Mouse (Mus musculus): ENCODE results near the gene Traip. TPM values are rescaled to one million over a fixed set of nuclear protein-coding genes. Genes with fewer than 3 reads are reported as not detected.

Gene Traip
- polyA plus RNA-seq, 1 experiment from 2014 or later, result 41.7 TPM

- H3K4me3 ChIP-seq, result no peak overlapping the region
- peaks cover 95% of the 10 kb centered on the region for H3K36me3 ChIP-seq
- H3K9me3 ChIP-seq (replicated peaks), result no peaks in the 10 kb centered on the region
- 93% methylated on average over 9 of the region's 9 CpGs for WGBS
- H3K27ac ChIP-seq (replicated peaks), result no peak overlapping the region
- no peaks in the 10 kb centered on the region for H3K27me3 ChIP-seq (ENCODE audit: low read depth, poor library complexity, severe bottlenecking)
- DNase-seq (ENCODE audit: low spot score), result no peak
- peaks cover 17% of the 10 kb centered on the region for H3K4me1 ChIP-seq
These were observed 14.7 kb downstream of the Traip start for GRCm38 (mm10) chr9:107964681-107965080.

DNA sequence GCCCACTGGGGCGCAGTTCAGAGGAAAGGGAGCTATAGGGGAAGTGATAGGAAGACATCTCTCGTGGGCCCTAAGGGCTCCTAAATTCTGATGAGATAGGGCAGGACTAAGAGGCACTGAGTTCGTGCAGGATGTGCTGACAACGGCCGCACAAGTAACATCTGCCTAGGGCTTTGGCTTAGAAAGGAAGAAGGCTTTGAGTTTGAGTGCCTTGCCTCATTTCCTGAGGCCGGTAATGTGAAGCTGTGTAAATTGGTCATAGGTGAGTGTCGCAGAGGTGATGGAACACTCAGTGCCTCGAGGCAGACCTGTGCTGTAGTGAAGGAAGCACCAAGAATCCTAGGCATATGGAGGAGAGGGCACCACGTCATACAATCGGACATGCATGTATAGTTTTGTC, 16.7 kb downstream of the Traip start:
- WGBS, result 95% methylated on average over 10 of the region's 10 CpGs
- H3K27ac ChIP-seq (replicated peaks), result no peak overlapping the region
- peaks cover 6% of the 10 kb centered on the region for H3K4me1 ChIP-seq
- no peak for DNase-seq (ENCODE audit: low spot score)
- H3K4me3 ChIP-seq, result no peak overlapping the region
- H3K36me3 ChIP-seq, result peaks cover 95% of the 10 kb centered on the region
- no peaks in the 10 kb centered on the region for H3K27me3 ChIP-seq (ENCODE audit: low read depth, poor library complexity, severe bottlenecking)
- H3K9me3 ChIP-seq (replicated peaks), result no peaks in the 10 kb centered on the region

DNA sequence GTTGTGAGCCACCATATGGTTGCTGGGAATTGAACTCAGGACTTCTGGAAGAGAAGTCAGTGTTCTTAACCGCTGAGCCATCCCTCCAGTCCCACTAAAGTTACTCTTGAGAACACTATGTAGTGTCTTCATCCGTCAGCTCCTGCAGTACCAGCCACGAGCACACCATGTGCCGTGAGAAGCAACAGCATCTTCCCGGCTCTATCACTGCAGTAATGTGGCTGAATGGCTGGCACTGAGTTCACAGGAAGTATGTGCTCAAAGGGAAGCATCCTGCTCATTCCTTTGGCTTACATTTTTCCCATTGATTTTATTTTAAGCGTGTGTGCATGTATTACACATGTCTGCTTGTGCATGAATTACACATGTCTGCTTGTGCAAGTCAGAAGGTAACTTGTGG, 17.5 kb downstream of the Traip start:
- no peaks in the 10 kb centered on the region for H3K27me3 ChIP-seq (ENCODE audit: low read depth, poor library complexity, severe bottlenecking)
- no peaks in the 10 kb centered on the region for H3K9me3 ChIP-seq (replicated peaks)
- no peaks in the 10 kb centered on the region for H3K4me1 ChIP-seq
- H3K4me3 ChIP-seq, result no peak overlapping the region
- H3K36me3 ChIP-seq, result peaks cover 95% of the 10 kb centered on the region
- H3K27ac ChIP-seq (replicated peaks), result no peak overlapping the region
- no peak for DNase-seq (ENCODE audit: low spot score)
- 90% methylated on average over 6 of the region's 6 CpGs for WGBS

DNA sequence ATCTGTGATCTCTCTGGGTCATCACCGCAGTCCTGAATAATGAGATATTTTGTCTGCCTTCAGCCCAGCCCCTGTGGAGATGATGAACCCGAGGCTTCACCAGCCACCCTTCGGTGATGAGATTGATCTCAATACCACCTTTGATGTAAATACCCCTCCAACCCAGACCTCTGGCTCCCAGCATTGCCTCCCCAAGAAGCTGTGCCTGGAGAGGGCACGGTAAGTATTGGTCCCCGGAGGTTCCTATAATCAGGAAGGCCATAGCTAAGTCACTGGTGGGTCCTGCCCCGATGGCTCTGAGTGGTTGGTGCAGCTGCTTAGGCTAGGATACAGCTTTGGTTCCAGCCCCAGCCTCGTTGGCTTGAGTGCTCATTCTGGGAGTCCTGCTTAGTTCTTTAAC, 18.6 kb downstream of the Traip start:
- H3K36me3 ChIP-seq, result peaks cover 90% of the 10 kb centered on the region
- H3K4me3 ChIP-seq, result no peak overlapping the region
- no peaks in the 10 kb centered on the region for H3K27me3 ChIP-seq (ENCODE audit: low read depth, poor library complexity, severe bottlenecking)
- WGBS, result 91% methylated on average over 7 of the region's 7 CpGs
- DNase-seq (ENCODE audit: low spot score), result no peak
- no peaks in the 10 kb centered on the region for H3K4me1 ChIP-seq
- H3K9me3 ChIP-seq (replicated peaks), result no peaks in the 10 kb centered on the region
- H3K27ac ChIP-seq (replicated peaks), result no peak overlapping the region

- WGBS, result 92% methylated on average over 5 of the region's 5 CpGs
- no peaks in the 10 kb centered on the region for H3K9me3 ChIP-seq (replicated peaks)
- H3K27ac ChIP-seq (replicated peaks), result no peak overlapping the region
- H3K27me3 ChIP-seq (ENCODE audit: low read depth, poor library complexity, severe bottlenecking), result no peaks in the 10 kb centered on the region
- H3K4me3 ChIP-seq, result no peak overlapping the region
- peaks cover 73% of the 10 kb centered on the region for H3K36me3 ChIP-seq
- H3K4me1 ChIP-seq, result no peaks in the 10 kb centered on the region
- DNase-seq (ENCODE audit: low spot score), result no peak
These were observed 20.4 kb downstream of the Traip start for GRCm38 (mm10) chr9:107970311-107970710.

- H3K4me1 ChIP-seq, result 0 out of 2 replicates have a peak, but pooled peaks cover 3% of the 10 kb centered on the region
- no peaks in the 10 kb centered on the region for H3K9me3 ChIP-seq (replicated peaks)
- H3K27me3 ChIP-seq (ENCODE audit: low read depth, poor library complexity, severe bottlenecking), result no peaks in the 10 kb centered on the region
- no peak overlapping the region for H3K27ac ChIP-seq (replicated peaks)
- H3K36me3 ChIP-seq, result peaks cover 57% of the 10 kb centered on the region
- H3K4me3 ChIP-seq, result no peak overlapping the region
- no peak for DNase-seq (ENCODE audit: low spot score)
- WGBS, result 83% methylated on average over 8 of the region's 8 CpGs
These were observed 22.0 kb downstream of the Traip start for GRCm38 (mm10) chr9:107971690-107972541.

DNA sequence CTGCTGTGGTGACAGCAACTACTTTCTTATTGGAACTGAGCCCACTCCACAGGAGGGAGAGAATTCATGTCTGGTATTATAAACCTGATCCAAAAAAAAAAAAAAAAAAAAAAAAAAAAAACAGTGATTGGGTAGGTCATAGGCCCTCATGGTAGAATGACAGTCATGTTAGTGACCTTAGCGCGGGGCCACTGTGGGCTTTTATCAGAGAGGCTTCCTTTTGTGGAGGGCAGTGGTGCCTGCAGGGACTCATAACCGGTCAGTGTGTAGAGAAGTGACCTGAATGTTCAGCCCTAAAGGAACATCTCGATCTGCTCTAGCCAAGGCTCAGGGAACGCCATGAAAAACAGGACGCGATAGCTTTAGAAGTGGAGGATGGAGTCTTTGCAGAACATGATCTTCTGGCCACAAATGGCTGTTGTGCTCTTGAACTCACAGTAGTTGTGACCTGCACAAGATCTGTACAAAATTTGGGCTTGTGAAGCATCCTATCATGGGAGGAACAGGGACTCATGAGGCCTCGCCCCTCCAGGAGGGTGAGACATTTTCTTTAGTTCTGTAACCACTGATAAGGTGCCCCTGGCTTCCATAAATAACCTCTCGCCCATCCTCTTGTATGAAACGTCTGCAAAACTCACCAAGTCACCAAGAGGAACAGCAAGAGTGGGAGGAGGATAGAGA, 24.7 kb downstream of the Traip start:
- WGBS, result 81% methylated on average over 10 of the region's 10 CpGs

GRCm38 (mm10) chr9:107975399-107976386, 25.8 kb downstream of the Traip start, which contains the start of gene Uba7:
Gene Uba7 (plus strand): TSS chr9:107975505.
- no peaks in the 10 kb centered on the region for H3K27me3 ChIP-seq (ENCODE audit: low read depth, poor library complexity, severe bottlenecking)
- H3K4me3 ChIP-seq, result peak within 1 kb of the TSS; percentile 20; the same call in 1 of the 2 replicates
- 0 out of 2 replicates have a peak, but pooled peaks cover 4% of the 10 kb centered on the region for H3K4me1 ChIP-seq
- 74% methylated on average over 12 of the region's 12 CpGs for WGBS
- H3K9me3 ChIP-seq (replicated peaks), result no peaks in the 10 kb centered on the region
- H3K36me3 ChIP-seq, result peaks cover 23% of the 10 kb centered on the region
- DNase-seq (ENCODE audit: low spot score), result no peak
- peak within 1 kb of the TSS; percentile 38; the same call in 1 of the 2 replicates for H3K27ac ChIP-seq (replicated peaks)

More for the DNA sequence above, 24.7 kb downstream of the Traip start:
- DNase-seq (ENCODE audit: low spot score), result no peak
- Histone ChIP-seq H3K4me1 (0 out of 2 replicates have a peak, but pooled peaks cover 3% of the 10 kb centered on the region), H3K27me3 (ENCODE audit: low read depth, poor library complexity, severe bottlenecking) (no peaks in the 10 kb centered on the region), H3K9me3 (replicated peaks) (no peaks in the 10 kb centered on the region), H3K36me3 (peaks cover 34% of the 10 kb centered on the region), H3K27ac (replicated peaks) (no peak overlapping the region), H3K4me3 (no peak overlapping the region)

GRCm38 (mm10) chr9:107978815-107979214, 28.9 kb downstream of the Traip start:
- Histone ChIP-seq H3K36me3 (no peaks in the 10 kb centered on the region), H3K9me3 (replicated peaks) (no peaks in the 10 kb centered on the region), H3K27me3 (ENCODE audit: low read depth, poor library complexity, severe bottlenecking) (peaks cover 14% of the 10 kb centered on the region), H3K27ac (replicated peaks) (0 out of 2 replicates have a peak overlapping the region, but pooled peaks have one; percentile 9), H3K4me1 (peaks cover 33% of the 10 kb centered on the region), H3K4me3 (no peak overlapping the region)
- DNase-seq (ENCODE audit: low spot score), result no peak
- 91% methylated on average over 12 of the region's 12 CpGs for WGBS

DNA sequence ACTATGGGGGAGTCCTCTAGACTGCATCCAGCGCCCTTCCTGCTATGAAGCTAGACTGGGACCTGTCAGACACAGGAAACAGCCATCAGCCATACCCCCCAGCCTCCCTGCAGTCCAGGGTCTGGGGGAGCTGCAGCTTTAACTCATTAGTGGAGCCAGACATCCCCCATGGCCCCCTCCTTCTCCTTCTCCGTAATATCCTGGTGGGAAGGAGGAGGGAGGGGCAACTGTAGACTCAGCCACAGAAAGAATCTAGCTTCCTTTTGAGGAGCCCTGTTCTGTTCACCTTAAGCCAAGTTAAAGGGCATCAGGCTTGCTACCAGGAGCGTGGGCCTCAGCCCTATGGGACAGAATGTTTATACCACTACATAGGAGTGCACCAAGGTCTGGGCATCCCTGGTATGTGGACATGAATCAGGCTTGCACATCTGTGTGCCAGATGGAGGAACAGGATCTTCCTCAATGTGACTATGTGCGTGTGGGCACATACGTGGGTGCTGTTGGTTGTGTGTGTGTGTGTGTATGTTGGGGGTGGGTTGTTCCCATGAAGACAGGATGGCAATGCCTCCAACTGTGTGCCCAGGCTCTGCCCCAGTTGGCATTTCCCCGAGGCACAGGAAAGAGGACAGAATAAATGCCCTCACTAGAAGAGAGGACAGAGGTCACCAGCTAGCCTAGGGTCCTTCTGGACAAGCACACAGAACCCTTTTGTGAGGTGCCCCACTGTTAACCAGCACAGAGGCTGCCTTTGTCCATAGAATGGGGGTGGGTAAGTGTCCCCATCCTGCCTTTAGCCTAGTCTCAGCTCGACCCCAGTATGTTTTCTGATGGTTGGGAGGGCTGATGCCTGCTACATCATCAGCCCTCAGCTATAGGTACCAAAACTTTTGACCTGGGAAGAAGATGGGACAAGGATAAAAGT, 32.0 kb downstream of the Traip start:
- H3K9me3 ChIP-seq (replicated peaks), result no peaks in the 10 kb centered on the region
- peak; percentile 31 for DNase-seq (ENCODE audit: low spot score)
- peak overlapping the region; percentile 32 for H3K4me3 ChIP-seq
- no peaks in the 10 kb centered on the region for H3K36me3 ChIP-seq
- 56% methylated on average over 7 of the region's 7 CpGs for WGBS
- H3K27ac ChIP-seq (replicated peaks), result peak overlapping the region; percentile 75
- H3K27me3 ChIP-seq (ENCODE audit: low read depth, poor library complexity, severe bottlenecking), result peaks cover 35% of the 10 kb centered on the region
- H3K4me1 ChIP-seq, result peaks cover 56% of the 10 kb centered on the region

DNA sequence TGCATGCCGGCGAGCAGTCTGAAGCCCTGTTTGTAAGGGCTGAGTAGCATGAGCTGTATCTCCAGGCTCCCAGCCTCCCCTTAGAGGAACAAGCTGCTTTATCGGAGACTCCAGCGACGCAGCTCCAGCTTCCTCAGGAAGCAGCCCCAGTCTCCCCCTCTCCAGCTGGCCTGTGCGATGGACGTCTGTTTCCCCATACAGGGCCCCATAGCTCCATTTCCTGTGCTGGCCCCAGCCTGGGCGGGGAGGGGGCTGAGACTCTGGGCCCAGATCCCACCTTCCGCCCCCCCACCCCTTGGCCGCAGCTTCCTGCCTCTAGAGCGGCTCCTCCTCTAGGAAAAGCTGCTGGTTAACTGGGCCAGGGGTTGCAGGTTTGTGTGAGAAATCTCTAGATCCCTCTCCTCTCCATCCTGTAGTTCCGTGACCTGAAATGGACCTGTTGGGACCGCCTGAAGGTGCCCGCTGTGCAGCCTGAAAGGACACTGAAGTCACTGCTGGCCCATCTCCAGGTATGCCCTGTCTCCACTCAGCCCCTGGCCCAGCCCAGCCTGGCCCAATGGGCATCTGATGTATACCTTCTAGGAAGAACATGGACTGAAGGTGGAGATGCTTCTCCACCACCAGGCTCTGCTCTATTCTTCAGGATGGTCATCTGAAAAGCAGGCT, 32.9 kb downstream of the Traip start, which contains the start of gene Gm20661:
Gm20661 (plus strand) TSS at position 378 of the 666 bp plus-strand sequence.
- no peaks in the 10 kb centered on the region for H3K36me3 ChIP-seq
- peaks cover 56% of the 10 kb centered on the region for H3K4me1 ChIP-seq

More for the DNA sequence above, 32.9 kb downstream of the Traip start, which contains the start of gene Gm20661:
- peak; percentile 55 for DNase-seq (ENCODE audit: low spot score)
- H3K9me3 ChIP-seq (replicated peaks), result no peaks in the 10 kb centered on the region
- H3K4me3 ChIP-seq, result peak within 1 kb of the TSS; percentile 68
- 58% methylated on average over 14 of the region's 14 CpGs for WGBS
- peaks cover 39% of the 10 kb centered on the region for H3K27me3 ChIP-seq (ENCODE audit: low read depth, poor library complexity, severe bottlenecking)
- H3K27ac ChIP-seq (replicated peaks), result peak within 1 kb of the TSS; percentile 75
